Mouse (Mus musculus) embryonic fibroblast, embryonic 13.5 days (primary cell): ENCODE results near the gene Baz2b. TPM values are rescaled to one million over a fixed set of nuclear protein-coding genes. Genes with fewer than 3 reads are reported as not detected.
A peak's percentile ranks its signal among the peaks of the same experiment; 100 is the strongest.

Experiments
- H3K27ac ChIP-seq: 2 replicates; pipeline ENCODE4 v1.5.1; 2012; ENCODE audit warnings: low read length, control low read depth, inconsistent platforms; ENCODE audit not compliant: insufficient read depth
- H3K4me1 ChIP-seq: 2 replicates; pipeline ENCODE4 v1.6.1; 2011; ENCODE audit warnings: low read length; ENCODE audit not compliant: control insufficient read depth, insufficient read depth
- H3K4me3 ChIP-seq: 2 replicates; pipeline ENCODE4 v1.5.1; 2011; ENCODE audit warnings: mild to moderate bottlenecking, control low read depth, low read length; ENCODE audit not compliant: insufficient read depth
- CTCF ChIP-seq: IDR thresholded peaks from 2 replicates; pipeline ENCODE4 v1.5.1; 2011; ENCODE audit warnings: mild to moderate bottlenecking, control low read depth, low read length, moderate library complexity, borderline replicate concordance; ENCODE audit not compliant: insufficient read depth
- POLR2A ChIP-seq: IDR thresholded peaks from 2 replicates; pipeline ENCODE4 v1.6.1; 2011; ENCODE audit warnings: low read depth, mild to moderate bottlenecking, control low read depth, low read length, moderate library complexity
- polyA plus RNA-seq: library from polyadenylated mRNA; stranded (reverse); fragments of >200 nt; gene quantifications from 2 replicates; pipeline ENCODE4 v1.2.4, GENCODE M21; 2011; ENCODE audit warnings: low read depth; ENCODE audit not compliant: missing spikeins, insufficient read length

The Baz2b gene
- polyA plus RNA-seq, 1 experiment: 31.9 TPM

DNA sequence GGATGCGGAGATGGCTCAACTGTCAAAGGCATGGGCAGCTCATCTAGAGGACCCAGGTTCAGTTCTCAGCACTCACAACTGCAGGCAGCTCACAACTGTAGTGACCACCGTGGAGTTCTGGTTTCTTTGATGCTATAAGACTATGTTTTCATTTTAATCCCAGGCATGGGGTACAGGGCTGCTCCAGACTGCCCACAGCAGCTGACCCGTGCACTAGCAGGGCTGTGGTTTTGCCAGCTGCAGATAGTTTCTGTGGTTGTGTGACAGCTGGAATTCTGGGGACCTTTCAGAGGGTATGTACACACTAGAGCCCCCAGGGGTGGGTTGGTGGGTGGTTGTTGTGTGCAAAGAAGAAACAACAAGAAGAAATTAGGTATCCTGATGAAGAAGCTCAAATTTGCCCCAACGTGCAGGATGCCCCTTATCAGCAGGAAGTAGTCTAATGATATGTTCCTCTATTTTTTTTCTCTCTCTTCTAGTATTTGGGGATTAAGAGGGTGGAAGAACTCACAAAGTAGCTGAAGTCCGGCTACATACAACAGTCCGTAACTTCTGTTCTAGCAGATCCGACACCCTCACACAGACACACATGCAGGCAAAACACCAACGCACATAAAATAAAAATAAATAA is 6.6 kb downstream of the Baz2b start:
- Histone ChIP-seq H3K27ac (no peak overlapping the region), H3K4me3 (no peak overlapping the region), H3K4me1 (no peaks in the 10 kb centered on the region)
- TF ChIP-seq CTCF: no peak

GRCm38 (mm10) chr2:60200667-60201066 is 9.0 kb downstream of the Baz2b start:
- Histone ChIP-seq H3K27ac (no peak overlapping the region), H3K4me1 (no peaks in the 10 kb centered on the region), H3K4me3 (no peak overlapping the region)
- TF ChIP-seq POLR2A (no peak), CTCF (peak; percentile 51; the same call in 1 of the 2 replicates)

GRCm38 (mm10) chr2:60200051-60200562 is 9.5 kb downstream of the Baz2b start:
- H3K27ac ChIP-seq: no peak overlapping the region
- H3K4me3 ChIP-seq: no peak overlapping the region
- TF ChIP-seq CTCF (no peak), POLR2A (no peak)
- H3K4me1 ChIP-seq: no peaks in the 10 kb centered on the region

DNA sequence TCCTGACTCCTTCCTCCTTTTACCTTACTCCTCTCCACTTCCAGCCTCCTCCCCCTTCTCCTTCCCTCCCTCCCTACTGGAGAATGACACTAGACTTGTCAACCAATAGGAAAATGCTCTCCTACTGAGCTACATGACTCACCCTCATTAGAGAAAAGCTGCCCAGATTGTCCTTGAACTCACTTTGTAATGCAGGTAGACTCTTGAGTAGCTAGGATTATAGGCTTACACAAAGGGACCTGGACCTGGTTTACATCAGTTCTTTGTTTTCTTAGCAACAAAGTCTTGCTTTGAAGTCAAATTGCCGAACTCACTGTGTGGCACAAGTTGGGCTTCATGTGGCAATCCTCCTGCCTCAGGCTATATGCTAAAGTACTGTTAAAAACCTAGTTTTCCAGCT is 12.8 kb downstream of the Baz2b start:
- TF ChIP-seq POLR2A (no peak), CTCF (no peak)
- H3K27ac ChIP-seq: no peak overlapping the region
- no peaks in the 10 kb centered on the region for H3K4me1 ChIP-seq
- no peak overlapping the region for H3K4me3 ChIP-seq

GRCm38 (mm10) chr2:60181696-60182095 is 27.9 kb downstream of the Baz2b start:
- Histone ChIP-seq H3K27ac (no peak overlapping the region), H3K4me3 (no peak overlapping the region), H3K4me1 (no peaks in the 10 kb centered on the region)
- no peak for TF ChIP-seq POLR2A
- TF ChIP-seq CTCF: no peak

DNA sequence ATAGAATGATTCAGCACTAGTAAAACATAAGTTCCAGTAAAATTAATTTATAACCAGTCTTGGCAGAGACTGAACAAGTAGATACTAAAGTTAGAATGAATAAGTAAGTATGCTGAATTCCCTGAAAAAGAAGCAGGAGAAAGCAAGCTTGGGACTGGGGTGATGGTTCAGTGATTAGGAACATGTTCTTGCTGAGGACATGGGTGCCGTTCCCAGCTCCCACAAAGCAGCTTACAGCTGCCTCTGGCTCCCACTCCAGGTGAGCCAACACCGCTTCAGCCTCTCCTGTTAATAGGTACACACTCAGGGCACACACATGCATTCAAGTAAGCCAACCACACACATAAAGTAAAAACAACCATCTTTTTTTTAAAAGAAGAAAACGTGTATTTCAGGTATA is 32.1 kb downstream of the Baz2b start:
- Histone ChIP-seq H3K4me3 (no peak overlapping the region), H3K4me1 (no peaks in the 10 kb centered on the region), H3K27ac (no peak overlapping the region)
- TF ChIP-seq CTCF: no peak
- no peak for TF ChIP-seq POLR2A

DNA sequence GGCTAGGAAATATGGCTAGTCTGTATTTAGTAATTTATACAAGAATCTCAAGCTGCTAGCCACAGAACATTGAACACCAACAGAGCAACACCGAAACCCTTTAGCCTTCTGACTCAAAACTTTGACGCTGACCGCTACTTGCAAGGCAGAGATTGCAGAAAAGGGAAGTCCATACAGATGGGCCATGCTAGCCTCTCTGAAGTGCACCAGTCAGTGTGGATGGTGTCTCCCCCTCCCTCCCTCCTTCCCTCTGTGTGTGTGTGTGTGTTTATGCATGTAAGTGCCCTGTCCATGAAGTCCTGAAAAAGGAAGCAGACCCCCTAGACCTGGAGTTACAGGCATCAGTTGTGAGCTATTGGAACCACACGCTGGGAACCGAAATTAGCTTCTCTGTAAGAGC is 33.6 kb downstream of the Baz2b start:
- no peak overlapping the region for H3K4me3 ChIP-seq
- no peaks in the 10 kb centered on the region for H3K4me1 ChIP-seq
- TF ChIP-seq POLR2A (no peak), CTCF (no peak)
- no peak overlapping the region for H3K27ac ChIP-seq

GRCm38 (mm10) chr2:60175078-60175477 is 34.6 kb downstream of the Baz2b start:
- Histone ChIP-seq H3K4me3 (no peak overlapping the region), H3K4me1 (no peaks in the 10 kb centered on the region), H3K27ac (no peak overlapping the region)
- TF ChIP-seq POLR2A: no peak
- TF ChIP-seq CTCF: no peak

GRCm38 (mm10) chr2:60173595-60173994 is 36.0 kb downstream of the Baz2b start:
- Histone ChIP-seq H3K4me1 (no peaks in the 10 kb centered on the region), H3K4me3 (no peak overlapping the region), H3K27ac (peak overlapping the region; percentile 56; the same call in 1 of the 2 replicates)
- TF ChIP-seq POLR2A (no peak), CTCF (no peak)

GRCm38 (mm10) chr2:60173190-60173589 is 36.4 kb downstream of the Baz2b start:
- Histone ChIP-seq H3K4me1 (no peaks in the 10 kb centered on the region), H3K4me3 (no peak overlapping the region), H3K27ac (peak overlapping the region; percentile 39)
- TF ChIP-seq CTCF (no peak), POLR2A (no peak)
